Mouse (Mus musculus): Measurements from ENCODE around the gene Nubpl. TPM values are rescaled to one million over a fixed set of nuclear protein-coding genes. Genes with fewer than 3 reads are reported as not detected.
"Not testable (repeated sequence)": the region's sequence is repeated elsewhere in the genome, so short reads cannot be mapped to it uniquely, and the experiment has no call there.

Nubpl gene
- polyA plus RNA-seq, 1 experiment from 2014 or later: 20.9 TPM

- Histone ChIP-seq H3K27ac (peak overlapping the region; percentile 84), H3K27me3 (ENCODE audit: poor library complexity, severe bottlenecking) (no peaks in the 10 kb centered on the region), H3K4me3 (no peak overlapping the region), H3K9me3 (no peaks in the 10 kb centered on the region), H3K4me1 (peaks cover 31% of the 10 kb centered on the region), H3K36me3 (replicated peaks) (peaks cover 10% of the 10 kb centered on the region; the same call in 1 of the 2 replicates)
- peak; percentile 24 for DNase-seq (ENCODE audit: extremely low spot score, low spot score)
- WGBS: 13% methylated on average over 1 of the region's 1 CpGs
These were observed 88.8 kb downstream of the Nubpl start for GRCm38 (mm10) chr12:52186205-52186793.

- 31% methylated on average over 5 of the region's 5 CpGs for WGBS
- H3K27me3 ChIP-seq (ENCODE audit: poor library complexity, severe bottlenecking): no peaks in the 10 kb centered on the region
- H3K4me3 ChIP-seq: no peak overlapping the region
- H3K9me3 ChIP-seq: no peaks in the 10 kb centered on the region
- H3K36me3 ChIP-seq (replicated peaks): peaks cover 10% of the 10 kb centered on the region; the same call in 1 of the 2 replicates
- H3K4me1 ChIP-seq: peaks cover 30% of the 10 kb centered on the region
- DNase-seq (ENCODE audit: extremely low spot score, low spot score): no peak
- peak overlapping the region; percentile 84 for H3K27ac ChIP-seq
These were observed 89.5 kb downstream of the Nubpl start for GRCm38 (mm10) chr12:52186963-52187590.

- Histone ChIP-seq H3K36me3 (replicated peaks) (no peaks in the 10 kb centered on the region), H3K27ac (0 out of 2 replicates have a peak overlapping the region, but pooled peaks have one; percentile 48), H3K4me1 (peaks cover 9% of the 10 kb centered on the region), H3K27me3 (ENCODE audit: poor library complexity, severe bottlenecking) (no peaks in the 10 kb centered on the region), H3K4me3 (no peak overlapping the region), H3K9me3 (no peaks in the 10 kb centered on the region)
- DNase-seq (ENCODE audit: extremely low spot score, low spot score): no peak
- WGBS: 84% methylated on average over 4 of the region's 4 CpGs
These were observed 100.9 kb downstream of the Nubpl start for GRCm38 (mm10) chr12:52198471-52198870.

GRCm38 (mm10) chr12:52209121-52209610 is 111.6 kb downstream of the Nubpl start:
- H3K27me3 ChIP-seq (ENCODE audit: poor library complexity, severe bottlenecking): no peaks in the 10 kb centered on the region
- no peaks in the 10 kb centered on the region for H3K4me1 ChIP-seq
- WGBS: 89% methylated on average over 3 of the region's 3 CpGs
- no peak for DNase-seq (ENCODE audit: extremely low spot score, low spot score)
- no peak overlapping the region for H3K27ac ChIP-seq
- peaks cover 4% of the 10 kb centered on the region for H3K36me3 ChIP-seq (replicated peaks)
- H3K4me3 ChIP-seq: no peak overlapping the region
- no peaks in the 10 kb centered on the region for H3K9me3 ChIP-seq

- Histone ChIP-seq H3K4me1 (no peaks in the 10 kb centered on the region), H3K27ac (no peak overlapping the region), H3K4me3 (no peak overlapping the region), H3K27me3 (ENCODE audit: poor library complexity, severe bottlenecking) (no peaks in the 10 kb centered on the region), H3K36me3 (replicated peaks) (peaks cover 4% of the 10 kb centered on the region), H3K9me3 (no peaks in the 10 kb centered on the region)
- DNase-seq (ENCODE audit: extremely low spot score, low spot score): no peak
These were observed 113.6 kb downstream of the Nubpl start for GRCm38 (mm10) chr12:52211144-52211543.

- Histone ChIP-seq H3K27me3 (ENCODE audit: poor library complexity, severe bottlenecking) (no peaks in the 10 kb centered on the region), H3K9me3 (no peaks in the 10 kb centered on the region), H3K36me3 (replicated peaks) (no peaks in the 10 kb centered on the region), H3K4me3 (no peak overlapping the region), H3K27ac (no peak overlapping the region), H3K4me1 (no peaks in the 10 kb centered on the region)
- WGBS: 85% methylated on average over 2 of the region's 2 CpGs
- DNase-seq (ENCODE audit: extremely low spot score, low spot score): no peak
These were observed 117.3 kb downstream of the Nubpl start for GRCm38 (mm10) chr12:52214837-52215236.

- no peaks in the 10 kb centered on the region for H3K27me3 ChIP-seq (ENCODE audit: poor library complexity, severe bottlenecking)
- WGBS: 91% methylated on average over 4 of the region's 4 CpGs
- DNase-seq (ENCODE audit: extremely low spot score, low spot score): no peak
These were observed 127.4 kb downstream of the Nubpl start for GRCm38 (mm10) chr12:52224954-52225353.

GRCm38 (mm10) chr12:52228746-52229145 is 131.2 kb downstream of the Nubpl start:
- Histone ChIP-seq H3K27me3 (ENCODE audit: poor library complexity, severe bottlenecking) (no peaks in the 10 kb centered on the region), H3K4me1 (no peaks in the 10 kb centered on the region), H3K4me3 (no peak overlapping the region), H3K27ac (no peak overlapping the region), H3K9me3 (no peaks in the 10 kb centered on the region), H3K36me3 (replicated peaks) (no peaks in the 10 kb centered on the region)
- WGBS: 81% methylated on average over 3 of the region's 3 CpGs
- no peak for DNase-seq (ENCODE audit: extremely low spot score, low spot score)

More at GRCm38 (mm10) chr12:52224954-52225353, 127.4 kb downstream of the Nubpl start:
- Histone ChIP-seq H3K4me1 (no peaks in the 10 kb centered on the region), H3K4me3 (no peak overlapping the region), H3K36me3 (replicated peaks) (no peaks in the 10 kb centered on the region), H3K9me3 (no peaks in the 10 kb centered on the region), H3K27ac (no peak overlapping the region)

GRCm38 (mm10) chr12:52231929-52232328 is 134.4 kb downstream of the Nubpl start:
- DNase-seq (ENCODE audit: extremely low spot score, low spot score); H3K27ac ChIP-seq: not testable (repeated sequence)
- 88% methylated on average over 3 of the region's 3 CpGs for WGBS

GRCm38 (mm10) chr12:52242712-52243111 is 145.2 kb downstream of the Nubpl start:
- H3K27ac ChIP-seq: no peak overlapping the region
- no peak overlapping the region for H3K4me3 ChIP-seq
- 81% methylated on average over 2 of the region's 2 CpGs for WGBS
- H3K36me3 ChIP-seq (replicated peaks): no peaks in the 10 kb centered on the region
- H3K9me3 ChIP-seq: no peaks in the 10 kb centered on the region
- no peak for DNase-seq (ENCODE audit: extremely low spot score, low spot score)
- H3K4me1 ChIP-seq: peaks cover 3% of the 10 kb centered on the region; the same call in 1 of the 2 replicates
- H3K27me3 ChIP-seq (ENCODE audit: poor library complexity, severe bottlenecking): no peaks in the 10 kb centered on the region

More at GRCm38 (mm10) chr12:52231929-52232328, 134.4 kb downstream of the Nubpl start:
- H3K27me3 ChIP-seq (ENCODE audit: poor library complexity, severe bottlenecking); H3K9me3 ChIP-seq; H3K4me1 ChIP-seq; H3K4me3 ChIP-seq; H3K36me3 ChIP-seq (replicated peaks): not testable (repeated sequence)

- H3K27me3 ChIP-seq (ENCODE audit: poor library complexity, severe bottlenecking): no peaks in the 10 kb centered on the region
- H3K36me3 ChIP-seq (replicated peaks): no peaks in the 10 kb centered on the region
- H3K27ac ChIP-seq: no peak overlapping the region
- no peak for DNase-seq (ENCODE audit: extremely low spot score, low spot score)
- no peaks in the 10 kb centered on the region for H3K9me3 ChIP-seq
- H3K4me3 ChIP-seq: no peak overlapping the region
- H3K4me1 ChIP-seq: peaks cover 7% of the 10 kb centered on the region
- WGBS: 93% methylated on average over 9 of the region's 9 CpGs
These were observed 149.9 kb downstream of the Nubpl start for GRCm38 (mm10) chr12:52247438-52247837.

- H3K4me3 ChIP-seq: no peak overlapping the region
- no peak overlapping the region for H3K27ac ChIP-seq
- no peaks in the 10 kb centered on the region for H3K36me3 ChIP-seq (replicated peaks)
- H3K4me1 ChIP-seq: peaks cover 4% of the 10 kb centered on the region
- DNase-seq (ENCODE audit: extremely low spot score, low spot score): no peak
- no peaks in the 10 kb centered on the region for H3K9me3 ChIP-seq
- no peaks in the 10 kb centered on the region for H3K27me3 ChIP-seq (ENCODE audit: poor library complexity, severe bottlenecking)
- WGBS: 77% methylated on average over 2 of the region's 2 CpGs
These were observed 151.0 kb downstream of the Nubpl start for GRCm38 (mm10) chr12:52248531-52248930.

GRCm38 (mm10) chr12:52254089-52254488 is 156.6 kb downstream of the Nubpl start:
- H3K27me3 ChIP-seq (ENCODE audit: poor library complexity, severe bottlenecking): no peaks in the 10 kb centered on the region
- H3K9me3 ChIP-seq: no peaks in the 10 kb centered on the region
- 91% methylated on average over 5 of the region's 5 CpGs for WGBS
- no peaks in the 10 kb centered on the region for H3K36me3 ChIP-seq (replicated peaks)
- H3K4me1 ChIP-seq: peaks cover 9% of the 10 kb centered on the region
- H3K4me3 ChIP-seq: no peak overlapping the region
- H3K27ac ChIP-seq: no peak overlapping the region
- DNase-seq (ENCODE audit: extremely low spot score, low spot score): no peak
